Mouse (Mus musculus) lung, postnatal 4 days (tissue): Measurements from ENCODE around the gene Sec14l4.

ENCODE experiments used
- DNase-seq, 2 experiments: peaks; one replicate each; pipeline ENCODE4 v3.0.0; 2021

Gene Sec14l4

GRCm38 (mm10) chr11:4027561-4028334 lies 3.5 kb upstream of the Sec14l4 start:
- no peak for DNase-seq

DNA sequence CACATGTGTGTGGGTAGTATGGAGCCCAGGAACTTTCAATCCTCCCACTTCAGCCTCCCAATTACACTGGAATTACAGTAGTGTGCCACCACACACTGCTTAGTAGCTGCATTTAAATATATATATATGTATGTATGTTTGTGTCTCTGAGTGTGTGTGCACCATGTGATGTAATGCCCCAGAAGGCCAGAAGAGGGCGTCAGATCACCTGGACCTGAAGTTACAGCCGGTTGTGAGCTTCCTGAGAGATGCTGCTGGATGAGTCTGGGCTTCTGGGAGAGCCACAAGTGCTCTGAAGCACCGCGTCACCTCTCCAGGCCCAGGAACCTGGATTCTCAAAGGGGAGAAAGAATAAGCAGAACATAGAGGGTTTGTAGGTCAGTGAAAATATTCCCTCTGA lies 1.9 kb upstream of the Sec14l4 start:
- no peak for DNase-seq

GRCm38 (mm10) chr11:4031961-4032360 lies 699 bp downstream of the Sec14l4 start:
- DNase-seq: no peak

- no peak for DNase-seq
Measured at GRCm38 (mm10) chr11:4033471-4033870, 2.2 kb downstream of the Sec14l4 start.

GRCm38 (mm10) chr11:4034169-4034568 lies 2.9 kb downstream of the Sec14l4 start:
- DNase-seq: no peak

- DNase-seq: peak; percentile 20 to 35
Measured at GRCm38 (mm10) chr11:4035116-4035892, 4.0 kb downstream of the Sec14l4 start.

DNA sequence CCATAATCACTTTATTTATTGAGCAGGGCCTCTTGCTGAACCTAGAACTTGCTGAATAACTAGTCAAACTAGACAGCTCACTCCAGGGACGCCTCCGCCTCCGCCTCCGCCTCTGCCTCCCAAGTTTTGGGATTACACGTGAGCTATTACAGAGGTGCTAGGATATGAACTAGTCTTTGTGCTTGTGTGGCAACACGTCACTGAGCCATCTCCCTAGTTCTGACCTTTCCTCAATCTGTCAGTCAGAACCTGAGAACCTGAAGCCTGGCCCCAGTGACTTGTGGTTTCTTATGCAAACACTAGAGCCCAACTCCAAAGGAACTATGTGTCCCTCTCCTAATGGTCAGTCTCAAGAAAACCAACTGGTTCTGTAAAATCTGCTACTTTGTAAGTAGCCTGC lies 4.7 kb downstream of the Sec14l4 start:
- DNase-seq: no peak

GRCm38 (mm10) chr11:4036365-4037084 lies 5.3 kb downstream of the Sec14l4 start:
- DNase-seq: no peak

GRCm38 (mm10) chr11:4039951-4040350 lies 8.7 kb downstream of the Sec14l4 start:
- DNase-seq: no peak

- DNase-seq: no peak
Measured at GRCm38 (mm10) chr11:4041123-4041625, 9.9 kb downstream of the Sec14l4 start.

DNA sequence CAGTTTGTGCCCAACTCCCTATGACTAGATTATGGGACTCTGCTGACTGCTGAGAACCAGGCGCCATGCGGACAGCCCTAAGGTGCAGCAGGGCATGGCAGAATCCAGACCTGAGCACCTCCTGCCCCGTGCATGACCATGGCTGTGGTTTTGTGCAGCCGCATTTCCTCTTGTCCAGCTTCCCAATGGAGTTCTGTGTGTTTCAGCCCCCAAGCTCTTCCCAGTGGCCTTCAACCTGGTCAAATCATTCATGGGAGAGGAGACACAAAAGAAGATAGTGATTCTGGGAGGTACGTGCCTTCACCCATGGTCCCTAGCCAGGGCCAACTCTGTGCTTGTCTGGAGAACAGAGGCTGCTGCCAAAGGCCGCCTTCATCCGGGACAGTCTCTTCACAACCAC lies 11.8 kb downstream of the Sec14l4 start:
- DNase-seq: no peak

- DNase-seq: peak; percentile 51 to 83
Measured at GRCm38 (mm10) chr11:4046526-4046925, 15.3 kb downstream of the Sec14l4 start.

DNA sequence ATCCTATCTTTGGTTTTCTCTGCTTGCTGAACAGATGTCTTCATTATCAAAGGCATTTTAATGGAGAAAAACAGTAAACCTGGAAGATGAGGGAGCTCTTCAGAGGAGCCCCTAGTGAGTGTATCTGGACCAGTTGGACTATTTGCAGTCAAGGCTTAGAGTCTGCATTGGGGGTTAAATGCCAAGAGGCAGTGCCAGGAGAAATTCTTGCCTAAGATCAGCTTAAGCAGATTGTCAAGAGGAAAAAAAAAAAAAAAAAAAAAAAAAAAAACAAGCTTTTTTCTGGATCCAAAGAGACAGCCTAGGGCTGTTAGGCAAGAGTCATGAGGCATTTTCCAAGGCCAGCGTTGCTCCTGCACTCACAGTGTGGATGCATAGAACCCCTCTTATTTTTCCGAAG lies 16.5 kb downstream of the Sec14l4 start:
- no peak for DNase-seq

DNA sequence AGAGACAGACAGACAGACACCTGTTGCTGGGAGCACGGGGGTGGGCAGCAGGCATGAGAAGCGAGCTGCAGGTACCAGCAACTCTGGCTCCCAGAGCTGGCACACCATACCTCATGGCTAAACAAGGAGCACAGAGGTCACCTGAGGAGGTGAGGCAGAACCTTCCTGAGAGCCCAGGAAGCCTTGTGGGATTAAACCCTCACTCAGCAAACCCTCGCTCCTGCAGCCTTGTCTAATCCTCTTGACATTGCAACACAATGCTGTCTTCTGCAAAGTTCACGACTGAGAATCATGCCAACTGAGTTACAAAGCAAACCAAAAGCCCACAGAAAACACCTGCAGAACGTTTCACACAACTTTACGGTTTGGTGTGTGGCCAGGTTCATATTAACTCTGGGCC lies 17.2 kb downstream of the Sec14l4 start:
- DNase-seq: no peak

- DNase-seq: peak; percentile 70 to 82
Measured at GRCm38 (mm10) chr11:4053586-4053985, 22.3 kb downstream of the Sec14l4 start.

DNA sequence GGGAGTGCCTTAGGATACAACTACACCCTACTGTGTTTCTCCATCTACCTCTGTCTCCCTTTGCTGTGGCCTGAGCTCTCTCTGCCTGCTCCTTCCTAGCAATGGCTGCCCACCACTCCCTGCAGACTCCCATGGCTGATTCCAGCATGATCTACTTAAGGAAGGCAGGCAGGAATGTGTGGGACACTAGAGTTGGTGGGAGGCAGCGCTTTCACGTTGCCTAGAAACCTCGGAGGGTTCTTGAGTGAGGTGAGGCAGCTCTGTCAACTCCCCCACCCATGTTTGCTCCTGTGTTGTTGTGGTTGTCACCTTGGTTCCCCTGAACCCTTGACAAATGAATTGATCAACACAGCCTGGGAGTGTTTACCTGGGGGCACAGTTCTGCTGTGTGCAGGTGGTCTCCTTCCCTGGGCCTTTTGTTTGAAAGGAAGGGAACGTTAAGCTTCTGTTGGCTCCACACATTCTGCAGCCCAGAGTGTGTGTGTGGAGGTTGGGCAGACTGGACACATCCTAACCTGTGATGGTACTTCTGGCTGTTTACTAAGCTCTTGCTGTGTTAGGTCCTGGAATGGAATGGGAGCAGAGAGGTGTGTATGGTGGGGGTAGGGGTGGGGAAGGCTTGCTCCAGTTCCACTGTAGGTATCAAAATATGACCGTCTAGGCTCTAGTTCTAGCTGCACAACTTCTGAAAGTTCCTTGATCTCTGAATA lies 29.8 kb downstream of the Sec14l4 start:
- DNase-seq: peak; percentile 62 to 79

- DNase-seq: no peak
Measured at GRCm38 (mm10) chr11:4062523-4062922, 31.3 kb downstream of the Sec14l4 start.

DNA sequence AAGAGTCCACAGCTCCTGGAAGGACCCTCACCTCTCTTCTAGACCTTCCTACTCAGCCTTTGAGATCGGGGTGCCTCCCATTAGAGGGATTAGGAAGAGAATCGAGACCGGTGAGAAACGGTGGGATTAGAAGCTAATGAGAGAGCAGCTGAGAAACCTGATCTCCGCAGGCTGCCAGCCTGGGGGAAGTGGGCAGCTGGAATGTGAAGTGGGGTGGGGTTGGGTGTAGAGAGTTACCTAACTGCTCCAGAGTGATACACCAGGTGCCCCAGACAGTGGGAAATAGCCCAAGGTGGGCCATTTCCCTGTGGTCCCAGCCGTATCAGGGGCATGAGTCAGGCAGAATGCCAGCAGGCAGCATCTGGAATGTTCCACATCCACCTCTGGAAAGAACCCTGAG lies 31.7 kb downstream of the Sec14l4 start:
- DNase-seq: peak; percentile 63 to 84

DNA sequence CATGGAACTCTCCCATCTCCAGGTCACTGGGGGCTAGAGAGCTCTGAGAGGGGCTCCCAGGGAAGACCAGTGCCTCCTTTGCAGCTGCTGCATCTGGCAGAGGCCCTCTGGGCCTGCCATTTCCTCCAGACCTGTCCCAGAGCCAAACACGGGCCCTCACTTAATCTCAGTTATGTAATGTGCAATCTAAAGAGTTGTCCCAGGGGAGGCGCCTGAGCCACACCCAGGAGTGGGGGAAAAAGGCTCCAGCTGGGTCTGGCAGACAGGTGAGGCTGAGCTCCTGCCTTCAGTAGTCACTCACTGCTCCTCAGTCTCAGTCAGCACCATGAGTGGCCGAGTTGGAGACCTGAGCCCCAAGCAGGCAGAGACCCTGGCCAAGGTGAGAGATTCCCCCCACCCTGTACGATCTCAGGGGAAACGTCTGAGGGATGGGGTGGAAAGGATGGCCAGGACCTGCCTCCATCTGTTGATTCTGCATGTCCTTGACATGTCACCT lies 33.4 kb downstream of the Sec14l4 start, which contains the start of gene Sec14l3:
Sec14l3 (plus strand) TSS at position 215 of the 496 bp plus-strand sequence.
- DNase-seq: peak; percentile 66 to 82

- DNase-seq: no peak
Measured at GRCm38 (mm10) chr11:4069664-4070063, 38.4 kb downstream of the Sec14l4 start.

GRCm38 (mm10) chr11:4076633-4077032 lies 45.4 kb downstream of the Sec14l4 start:
- DNase-seq: peak; percentile 55 to 58

DNA sequence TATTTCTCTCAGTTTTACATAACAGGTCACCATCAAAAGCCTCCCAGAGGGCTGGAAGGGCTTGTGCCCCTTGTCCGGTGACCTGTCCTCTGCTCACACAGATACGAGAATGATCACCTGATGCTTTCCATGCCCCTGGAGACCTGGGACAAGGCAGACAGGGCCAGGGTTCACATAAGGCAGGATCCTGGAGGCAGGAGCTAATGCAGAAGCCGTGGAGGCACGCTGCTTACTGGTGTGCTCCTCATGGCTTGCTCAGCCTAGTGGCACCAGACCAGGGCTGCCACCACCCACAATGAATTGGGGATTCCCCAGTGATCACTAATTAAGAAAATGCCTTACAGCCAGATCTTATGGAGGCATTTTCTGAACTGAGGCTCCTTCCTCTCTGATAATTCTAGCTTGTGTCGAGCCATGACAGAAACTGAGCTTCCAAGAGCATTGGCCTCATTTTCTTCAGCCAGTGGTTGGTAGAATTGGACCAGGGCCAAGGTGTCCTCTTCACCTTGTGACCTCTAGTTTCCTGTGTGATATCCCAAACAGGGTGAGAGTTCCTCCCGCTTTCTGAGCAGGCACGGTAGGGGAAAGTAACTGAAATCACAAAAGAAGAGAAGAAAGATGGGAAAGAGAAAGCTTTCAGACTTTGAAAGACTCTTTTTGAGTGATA lies 47.1 kb downstream of the Sec14l4 start:
- no peak for DNase-seq
